26 mouse cellular contexts compared by ENCODE assay signal in the genomic region with DNA sequence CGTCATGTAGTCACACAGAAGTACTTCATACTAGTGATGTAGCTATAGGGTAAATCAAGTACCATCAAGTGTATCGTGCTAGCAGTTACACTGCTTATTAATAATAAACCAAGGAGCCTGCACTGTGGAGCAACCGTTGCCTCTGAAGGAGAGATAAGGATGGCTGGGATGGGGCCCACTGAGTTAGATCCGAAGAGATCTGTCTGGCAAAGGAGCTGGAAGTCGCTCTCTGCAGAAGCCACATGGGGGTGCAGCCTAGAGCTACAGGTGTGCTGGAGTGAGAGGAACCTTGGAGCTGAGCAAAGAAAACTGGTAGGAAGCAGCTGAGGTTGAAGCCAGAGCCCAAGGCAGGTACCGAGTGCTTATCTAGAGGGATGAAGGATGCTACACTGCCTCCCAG.
"Had no signal": no experiment of that assay in that cellular context is flagged by ENCODE, and none has a peak within 500 bp of the region (broad histone marks: within the 10 kb centered on the region; RNA-seq: fewer than 3 reads in every experiment).

No protein-coding gene starts in this region.

- H3K27ac ChIP-seq: gastrocnemius, adult 2 months; heart, adult 2 months; hindbrain, embryonic 10.5 days; hindbrain, embryonic 12.5 days; hindbrain, embryonic 14.5 days; kidney, embryonic 15.5 days; kidney, postnatal 0 days; layer of hippocampus, adult 2 months; left cerebral cortex, adult 2 months; limb, embryonic 10.5 days; limb, embryonic 12.5 days; liver, embryonic 13.5 days had no signal

- H3K9me3 ChIP-seq: heart, embryonic 12.5 days; hindbrain, embryonic 10.5 days; hindbrain, embryonic 12.5 days; kidney, embryonic 15.5 days; limb, embryonic 10.5 days; limb, embryonic 12.5 days; liver, embryonic 13.5 days had no signal

- H3K4me1 ChIP-seq: heart, embryonic 12.5 days; limb, embryonic 12.5 days; liver, embryonic 13.5 days had no signal

- H3K36me3 ChIP-seq: heart, embryonic 12.5 days; hindbrain, embryonic 10.5 days; hindbrain, embryonic 12.5 days; kidney, embryonic 15.5 days; limb, embryonic 10.5 days; limb, embryonic 12.5 days; liver, embryonic 13.5 days had no signal

- DNase-seq: gastrocnemius, adult 2 months; gastrocnemius, postnatal 10 days; gastrocnemius, postnatal 25 days; heart, adult 2 months; heart, postnatal 10 days; heart, postnatal 4 days; kidney, adult 11 months; kidney, adult 2 months; kidney, adult 9 months; kidney, postnatal 25 days; kidney, postnatal 4 days; liver; liver, embryonic 13.5 days had no signal

- H3K9ac ChIP-seq: heart, embryonic 12.5 days; hindbrain, embryonic 12.5 days; hindbrain, embryonic 14.5 days; kidney, embryonic 15.5 days; limb, embryonic 12.5 days; liver, embryonic 13.5 days had no signal

- ATAC-seq: hindbrain, embryonic 16.5 days; inflammation-experienced regulatory T-cells, adult 6 months had no signal

- H3K27me3 ChIP-seq: hindbrain, embryonic 12.5 days; kidney, embryonic 15.5 days; limb, embryonic 12.5 days; liver, embryonic 13.5 days had no signal

- H3K4me2 ChIP-seq: heart, embryonic 12.5 days; hindbrain, embryonic 12.5 days; hindbrain, embryonic 14.5 days; kidney, embryonic 15.5 days; limb, embryonic 12.5 days; liver, embryonic 11.5 days; liver, embryonic 13.5 days had no signal

- H3K4me3 ChIP-seq: gastrocnemius, adult 2 months; heart, adult 2 months; heart, embryonic 12.5 days; hindbrain, embryonic 10.5 days; hindbrain, embryonic 12.5 days; kidney, embryonic 15.5 days; layer of hippocampus, adult 2 months; left cerebral cortex, adult 2 months; limb, embryonic 10.5 days; limb, embryonic 12.5 days; liver, embryonic 13.5 days had no signal
